Mouse (Mus musculus) cerebellum, adult (tissue): ENCODE results near the gene Tbc1d21.

Source experiments
- ATAC-seq: cut with Nextera tagmentation; 2 replicates; pipeline ENCODE4 v1.9.2; 2017; ENCODE audit warnings: mild to moderate bottlenecking, moderate library complexity, mixed read lengths; ENCODE audit not compliant: insufficient number of reproducible peaks, low FRiP score, low TSS enrichment

Tbc1d21 gene

GRCm38 (mm10) chr9:58346498-58346897, 23.8 kb downstream of the Tbc1d21 start:
- ATAC-seq: no peak

GRCm38 (mm10) chr9:58345963-58346362, 24.3 kb downstream of the Tbc1d21 start:
- ATAC-seq: no peak

DNA sequence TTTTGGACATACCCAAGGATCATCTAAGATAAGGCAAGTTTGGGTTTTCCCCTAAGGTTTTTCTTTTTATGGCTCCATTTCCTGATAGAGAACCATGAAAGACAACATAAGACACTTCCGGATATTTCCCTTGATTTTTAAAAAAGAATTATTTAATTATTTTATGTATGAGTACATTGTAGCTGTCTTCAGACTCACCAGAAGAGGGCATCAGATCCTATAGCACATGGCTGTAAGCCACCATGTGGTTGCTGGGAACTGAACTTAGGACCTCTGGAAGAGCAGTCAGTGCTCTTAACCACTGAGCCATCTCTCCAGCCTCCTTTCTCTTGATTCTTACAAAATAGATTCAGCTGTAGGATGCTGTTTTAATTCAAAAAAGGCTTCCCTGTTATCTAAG, 28.5 kb downstream of the Tbc1d21 start:
- no peak for ATAC-seq

DNA sequence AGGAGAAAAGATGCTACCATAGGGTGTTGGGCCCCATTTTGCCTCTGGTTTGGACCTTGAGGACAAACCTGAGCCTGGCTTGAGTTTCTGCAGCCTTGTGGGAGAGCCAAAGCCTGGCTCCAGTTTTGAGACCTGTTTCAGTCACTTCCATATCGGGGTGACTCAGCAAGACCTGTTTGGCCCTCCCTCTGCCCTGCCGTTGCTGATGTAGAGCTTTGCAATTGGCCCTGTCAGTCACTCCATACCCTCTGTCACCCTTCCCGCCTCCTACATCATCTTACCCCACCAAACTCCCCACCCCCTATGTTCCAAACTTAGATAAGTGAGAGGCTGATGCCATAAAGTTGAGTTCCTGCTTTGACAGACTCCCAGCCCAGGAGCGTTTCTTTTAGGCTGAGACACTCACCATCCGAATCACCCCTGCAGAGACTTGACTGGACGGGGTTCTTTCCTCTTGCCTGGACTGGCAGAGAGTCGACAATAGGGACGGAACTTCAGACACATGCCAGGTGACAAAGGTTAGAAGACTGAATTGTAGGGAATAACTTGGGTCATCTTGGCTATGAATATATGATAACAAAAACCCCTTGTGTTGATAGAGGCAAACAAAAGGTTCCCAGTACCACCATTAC, 33.5 kb downstream of the Tbc1d21 start:
- ATAC-seq: no peak

DNA sequence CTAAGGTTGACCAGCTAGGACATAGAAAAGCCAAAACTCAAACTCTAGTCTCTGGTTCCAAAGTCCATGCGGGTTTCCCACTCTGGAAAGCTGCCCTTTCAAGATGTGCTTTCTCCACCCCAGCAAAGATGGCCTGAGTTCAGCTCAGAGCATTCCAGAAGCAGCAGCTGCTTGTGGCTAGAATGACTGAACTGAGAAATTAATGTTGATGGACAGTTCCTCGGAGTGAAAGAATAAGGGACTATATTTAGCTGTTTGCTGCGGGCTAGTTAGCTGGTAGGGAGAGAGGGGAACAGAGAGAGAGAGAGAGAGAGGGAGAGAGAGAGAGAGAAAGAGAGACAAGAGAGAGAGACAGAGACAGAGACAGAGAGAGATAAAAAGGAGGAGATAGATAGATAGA, 39.0 kb downstream of the Tbc1d21 start:
- ATAC-seq: no peak

DNA sequence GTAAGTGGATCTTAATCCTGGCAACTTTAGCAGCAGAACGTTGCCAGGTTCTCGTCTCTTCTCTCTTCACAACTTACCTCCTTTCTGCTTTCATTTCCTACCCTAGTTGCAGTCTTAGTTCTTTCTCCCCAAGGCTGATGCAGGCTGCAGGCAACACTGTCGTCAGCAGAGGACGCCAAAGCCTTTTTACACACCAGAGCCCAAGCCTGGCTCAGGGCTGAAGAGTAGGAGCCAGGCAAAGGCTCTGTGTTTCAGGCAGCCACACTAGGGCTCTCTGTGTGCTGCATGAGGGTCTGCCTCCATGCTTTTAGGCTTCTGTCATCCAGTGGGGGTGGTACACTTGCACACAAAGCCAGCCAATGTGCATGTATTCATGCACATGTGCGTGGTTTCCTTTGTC, 40.0 kb downstream of the Tbc1d21 start:
- ATAC-seq: peak; percentile 72; the same call in 1 of the 2 replicates

DNA sequence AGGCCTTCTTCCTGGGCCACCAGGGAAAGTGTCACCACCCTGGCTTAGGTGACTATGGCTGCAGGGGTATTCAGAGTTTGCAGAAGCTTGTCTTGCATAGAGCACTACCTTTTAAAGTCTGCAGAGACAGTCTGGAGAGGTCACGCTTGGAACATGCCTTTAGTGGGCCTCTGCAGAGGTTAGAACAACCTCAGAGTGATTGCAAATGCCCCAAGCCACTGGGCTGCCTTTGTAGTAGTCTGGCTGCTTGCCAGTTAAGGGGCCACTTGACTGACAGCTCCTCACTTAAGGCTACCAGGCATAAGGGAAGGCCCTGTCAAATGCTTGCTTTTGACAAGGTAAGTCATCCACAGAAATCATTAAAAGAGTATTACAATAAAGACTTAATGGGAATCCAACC, 42.9 kb downstream of the Tbc1d21 start:
- no peak for ATAC-seq

DNA sequence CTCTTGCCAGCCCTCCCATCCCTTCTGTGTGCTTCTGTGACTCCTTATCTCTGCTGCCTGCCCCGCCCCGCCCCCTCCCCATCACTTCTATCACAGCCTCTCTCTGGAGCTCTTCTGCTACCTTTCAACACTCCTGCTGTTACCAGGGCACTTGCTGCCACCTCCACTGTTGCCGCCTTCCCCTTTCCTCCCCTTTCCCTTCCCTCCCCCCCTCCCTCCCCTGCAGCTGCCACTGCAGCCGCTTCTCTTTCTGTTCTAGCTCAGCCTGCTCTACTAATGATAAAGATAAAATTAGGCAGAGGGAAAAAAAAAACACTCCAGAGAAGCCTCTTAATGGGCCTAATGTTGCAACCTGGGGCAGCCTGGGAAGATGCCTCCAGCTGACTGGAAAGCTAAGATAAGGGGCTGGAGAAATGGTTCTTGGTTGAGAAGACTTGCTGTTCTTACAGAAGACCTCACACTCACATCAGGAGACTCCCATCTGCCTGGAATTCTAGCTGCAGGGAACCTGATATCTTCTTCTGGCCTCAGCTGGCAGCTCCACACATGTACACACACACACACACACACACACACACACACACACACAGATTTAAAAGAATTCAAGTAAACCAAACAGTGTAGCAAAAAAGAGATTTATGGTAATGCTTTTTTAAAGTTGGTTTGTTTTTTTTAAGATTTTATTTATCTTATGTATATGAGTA, 43.6 kb downstream of the Tbc1d21 start:
- ATAC-seq: no peak

- no peak for ATAC-seq
Observed at GRCm38 (mm10) chr9:58321681-58322080, 48.6 kb downstream of the Tbc1d21 start.

DNA sequence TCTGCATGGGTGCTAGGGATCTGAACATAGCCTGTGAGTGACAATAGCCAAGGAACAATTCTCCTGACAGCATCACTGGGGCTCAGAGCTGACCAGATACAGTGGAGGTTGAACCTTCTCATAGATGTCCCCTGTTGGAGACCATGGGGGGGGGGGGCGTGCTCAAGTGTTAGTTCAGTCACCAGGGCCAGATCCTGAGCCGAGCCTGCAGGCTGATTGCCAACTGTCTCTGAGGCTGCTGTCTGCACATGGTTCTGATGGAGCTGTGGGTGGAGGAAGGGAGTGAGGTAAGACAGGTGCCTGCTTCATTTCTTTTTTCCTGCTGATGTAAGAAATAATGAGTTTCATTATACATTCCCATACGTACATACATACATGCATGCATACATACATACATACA, 51.9 kb downstream of the Tbc1d21 start:
- no peak for ATAC-seq

- no peak for ATAC-seq
Observed at GRCm38 (mm10) chr9:58317381-58317780, 52.9 kb downstream of the Tbc1d21 start.

GRCm38 (mm10) chr9:58316784-58317183, 53.5 kb downstream of the Tbc1d21 start:
- no peak for ATAC-seq

DNA sequence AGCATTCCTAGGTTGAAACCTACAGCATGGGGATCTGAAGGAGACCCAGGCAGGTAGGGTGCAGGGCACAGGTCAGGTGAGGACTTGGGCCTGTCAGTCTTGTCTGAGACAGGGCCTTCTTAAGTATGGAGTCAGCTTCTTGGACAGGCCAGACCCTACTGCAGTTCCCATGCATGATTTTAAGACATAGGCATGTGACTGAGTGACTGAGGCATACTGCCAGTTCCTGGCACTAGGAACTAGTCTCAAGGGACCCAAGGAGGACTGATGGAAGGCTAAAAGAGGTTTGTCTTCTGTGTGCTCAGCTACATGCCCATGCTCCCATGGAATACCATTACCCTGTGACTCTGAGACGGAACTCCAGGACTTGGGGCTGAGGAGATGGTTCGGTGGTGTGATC, 54.4 kb downstream of the Tbc1d21 start:
- no peak for ATAC-seq

DNA sequence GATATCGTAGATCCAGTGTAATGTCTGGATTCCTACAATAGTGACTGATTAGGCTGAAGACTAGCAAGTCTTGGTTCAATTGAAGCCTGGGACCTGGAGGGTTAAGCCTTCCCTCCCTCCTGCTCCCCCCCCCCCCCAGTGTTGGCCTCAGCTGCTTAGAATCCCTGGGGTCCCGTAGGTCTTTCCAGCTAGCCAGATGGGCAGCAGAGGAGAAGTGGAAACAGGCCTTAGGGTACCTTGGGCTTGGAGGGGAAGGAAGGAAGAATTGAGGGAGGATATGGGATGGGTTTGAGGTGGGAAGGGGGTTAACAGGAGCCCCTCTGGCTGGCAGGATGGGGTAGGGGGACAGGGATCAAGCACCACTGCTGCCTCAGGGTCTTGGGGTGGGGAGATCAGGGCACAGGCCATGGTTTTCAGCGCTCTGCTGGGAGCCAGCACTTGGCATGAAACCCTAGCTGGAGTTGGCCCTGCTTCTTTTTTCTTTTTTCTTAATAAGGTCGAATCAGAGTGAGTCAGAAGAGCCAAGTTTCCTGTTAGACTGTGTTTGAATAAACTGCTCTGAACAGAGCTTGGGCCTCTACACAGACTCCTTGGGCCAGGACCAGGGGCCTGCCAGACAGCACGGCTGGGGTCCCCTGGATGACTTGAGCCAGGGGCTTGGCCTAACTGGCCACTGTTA, 55.4 kb downstream of the Tbc1d21 start:
- no peak for ATAC-seq

DNA sequence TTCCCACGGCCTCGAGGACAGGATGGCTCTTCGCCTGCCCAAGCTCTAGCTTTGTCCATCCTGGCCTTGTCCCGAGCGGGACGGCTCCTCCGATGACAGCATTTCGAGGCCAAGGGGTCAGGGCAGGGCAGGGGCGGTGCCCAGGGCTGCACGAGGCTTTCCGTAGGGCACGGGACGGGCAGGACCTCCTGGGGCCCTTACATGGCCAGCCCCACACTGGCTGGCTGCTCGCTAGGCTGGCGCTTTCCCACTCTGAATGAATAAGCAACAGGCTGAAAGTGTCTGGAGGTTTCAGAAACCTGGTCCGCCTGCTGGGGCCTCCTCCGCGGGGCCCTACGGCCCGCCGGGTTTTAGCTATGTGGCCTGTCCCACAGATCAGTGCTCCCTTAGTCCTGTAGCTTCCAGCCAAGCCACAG, 57.3 kb downstream of the Tbc1d21 start, which contains the start of gene Loxl1:
TSS of gene Loxl1 (minus strand) at position 243 of the 416 bp plus-strand sequence.
- ATAC-seq: no peak

GRCm38 (mm10) chr9:58312196-58312943, 57.9 kb downstream of the Tbc1d21 start:
- ATAC-seq: no peak

- ATAC-seq: no peak
Observed at GRCm38 (mm10) chr9:58311191-58311910, 58.9 kb downstream of the Tbc1d21 start.

DNA sequence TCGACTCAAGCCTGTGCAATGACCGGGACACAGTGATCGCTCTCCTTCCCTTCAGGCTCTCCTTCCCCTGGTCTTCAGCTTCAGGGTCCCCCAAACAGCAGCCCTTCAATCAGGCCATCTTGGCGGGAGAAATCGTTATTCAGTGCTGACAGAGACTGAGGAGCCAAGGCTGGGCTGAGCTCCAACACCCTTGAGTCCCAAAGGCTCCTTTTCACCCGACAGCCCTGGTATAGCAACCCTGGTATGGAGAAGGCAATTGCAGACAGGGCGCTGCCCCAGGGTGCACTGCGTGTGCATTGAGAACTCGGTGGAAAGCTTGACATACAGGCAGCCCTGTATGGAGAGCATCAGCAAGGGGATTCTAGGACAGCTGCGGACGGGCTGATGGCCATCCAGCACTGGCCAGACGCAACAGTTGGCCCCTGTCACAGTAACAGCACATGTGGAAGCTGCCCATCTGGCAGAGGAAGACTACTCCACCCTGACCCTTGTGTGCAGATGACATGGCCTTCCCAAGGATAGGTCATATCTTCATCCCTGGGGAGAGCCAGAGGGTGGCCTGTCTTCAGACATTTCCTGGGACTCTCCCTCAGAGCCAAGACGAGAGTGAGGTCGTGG, 60.1 kb downstream of the Tbc1d21 start:
- ATAC-seq: no peak
